Mouse (Mus musculus) heart, embryonic 15.5 days (tissue): ENCODE measurements around the gene Cd247. TPM values are rescaled to one million over a fixed set of nuclear protein-coding genes. Genes with fewer than 3 reads are reported as not detected.

ENCODE experiments used
- ATAC-seq: fragments of 200-750 bp; cut with Nextera tagmentation; replicated peaks from 2 replicates; pipeline ENCODE4 v1.8.0; 2017; ENCODE audit warnings: low read depth, moderate TSS enrichment; ENCODE audit not compliant: insufficient number of reproducible peaks, insufficient read depth, low FRiP score
- H3K27ac ChIP-seq: fragments of 300-500 bp; sonication (generic); 2 replicates; pipeline ENCODE4 v1.5.1; 2015; ENCODE audit warnings: mild to moderate bottlenecking, inconsistent platforms
- H3K27me3 ChIP-seq: fragments of 300-500 bp; sonication (generic); 2 replicates; pipeline ENCODE4 v1.6.1; 2015; ENCODE audit warnings: inconsistent platforms
- H3K36me3 ChIP-seq: fragments of 300-500 bp; sonication (generic); 2 replicates; pipeline ENCODE4 v1.6.1; 2015; ENCODE audit warnings: mild to moderate bottlenecking, inconsistent platforms
- H3K4me1 ChIP-seq: fragments of 300-500 bp; sonication (generic); replicated peaks from 2 replicates; pipeline ENCODE4 v1.6.1; 2015; ENCODE audit warnings: inconsistent platforms
- H3K4me2 ChIP-seq: fragments of 300-500 bp; sonication (generic); 2 replicates; pipeline ENCODE4 v1.6.1; 2015; ENCODE audit warnings: inconsistent platforms, mild to moderate bottlenecking, moderate library complexity
- H3K4me3 ChIP-seq: fragments of 300-500 bp; sonication (generic); 2 replicates; pipeline ENCODE4 v1.5.1; 2015; ENCODE audit warnings: mild to moderate bottlenecking, inconsistent platforms
- H3K9ac ChIP-seq: fragments of 300-500 bp; sonication (generic); 2 replicates; pipeline ENCODE4 v1.6.1; 2015; ENCODE audit warnings: mild to moderate bottlenecking, inconsistent platforms
- H3K9me3 ChIP-seq: fragments of 300-500 bp; sonication (generic); replicated peaks from 2 replicates; pipeline ENCODE4 v1.6.1; 2016; ENCODE audit warnings: inconsistent platforms
- WGBS: fragments of 180-500 bp; shearing (Covaris S2); methylation state at CpG from one replicate; pipeline ENCODE4 v1.1.7; 2015; ENCODE audit warnings: mixed read lengths; 5-methylcytosine and 5-hydroxymethylcytosine counted together
- polyA plus RNA-seq: library from polyadenylated mRNA; unstranded; fragments of >200 nt; fragmentation: Nextera tagmentation; extraction: Ambion mirVana; gene quantifications from 2 replicates; pipeline ENCODE4 v1.2.1, GENCODE M21; 2015

Cd247 gene
- polyA plus RNA-seq, 1 experiment from 2014 or later, result 0.89 TPM

GRCm38 (mm10) chr1:165804133-165804532 lies 15.7 kb downstream of the Cd247 start:
- ATAC-seq, result no peak
- no peak overlapping the region for H3K27ac ChIP-seq
- no peak overlapping the region for H3K4me2 ChIP-seq
- no peaks in the 10 kb centered on the region for H3K27me3 ChIP-seq
- WGBS, result 82% methylated on average over 4 of the region's 4 CpGs
- no peak overlapping the region for H3K4me3 ChIP-seq
- no peaks in the 10 kb centered on the region for H3K4me1 ChIP-seq
- no peak overlapping the region for H3K9ac ChIP-seq
- H3K9me3 ChIP-seq, result no peaks in the 10 kb centered on the region
- no peaks in the 10 kb centered on the region for H3K36me3 ChIP-seq

GRCm38 (mm10) chr1:165810633-165811032 lies 22.2 kb downstream of the Cd247 start:
- ATAC-seq, result no peak
- H3K27ac ChIP-seq, result no peak overlapping the region
- no peak overlapping the region for H3K4me2 ChIP-seq
- WGBS, result 76% methylated on average over 2 of the region's 2 CpGs
- H3K9me3 ChIP-seq, result no peaks in the 10 kb centered on the region
- no peaks in the 10 kb centered on the region for H3K36me3 ChIP-seq
- peaks cover 12% of the 10 kb centered on the region for H3K4me1 ChIP-seq
- H3K4me3 ChIP-seq, result no peak overlapping the region
- 0 out of 2 replicates have a peak, but pooled peaks cover 4% of the 10 kb centered on the region for H3K27me3 ChIP-seq
- H3K9ac ChIP-seq, result no peak overlapping the region

- Histone ChIP-seq H3K4me3 (no peak overlapping the region), H3K9ac (no peak overlapping the region), H3K4me2 (no peak overlapping the region), H3K4me1 (peaks cover 12% of the 10 kb centered on the region), H3K27ac (no peak overlapping the region), H3K27me3 (0 out of 2 replicates have a peak, but pooled peaks cover 4% of the 10 kb centered on the region), H3K36me3 (no peaks in the 10 kb centered on the region), H3K9me3 (no peaks in the 10 kb centered on the region)
- ATAC-seq, result no peak
- 64% methylated on average over 5 of the region's 5 CpGs for WGBS
Observed at GRCm38 (mm10) chr1:165811170-165811569, 22.7 kb downstream of the Cd247 start.

GRCm38 (mm10) chr1:165812775-165813174 lies 24.3 kb downstream of the Cd247 start:
- Histone ChIP-seq H3K27ac (no peak overlapping the region), H3K4me1 (peaks cover 19% of the 10 kb centered on the region), H3K27me3 (0 out of 2 replicates have a peak, but pooled peaks cover 12% of the 10 kb centered on the region), H3K4me2 (no peak overlapping the region), H3K4me3 (no peak overlapping the region), H3K9me3 (no peaks in the 10 kb centered on the region), H3K9ac (no peak overlapping the region), H3K36me3 (no peaks in the 10 kb centered on the region)
- 80% methylated on average over 3 of the region's 3 CpGs for WGBS
- no peak for ATAC-seq

GRCm38 (mm10) chr1:165814116-165814515 lies 25.6 kb downstream of the Cd247 start:
- H3K27me3 ChIP-seq, result 0 out of 2 replicates have a peak, but pooled peaks cover 12% of the 10 kb centered on the region
- peaks cover 28% of the 10 kb centered on the region for H3K4me1 ChIP-seq
- no peaks in the 10 kb centered on the region for H3K36me3 ChIP-seq
- no peak overlapping the region for H3K4me3 ChIP-seq
- H3K4me2 ChIP-seq, result 0 out of 2 replicates have a peak overlapping the region, but pooled peaks have one; percentile 16
- 43% methylated on average over 7 of the region's 7 CpGs for WGBS
- H3K9me3 ChIP-seq, result no peaks in the 10 kb centered on the region
- no peak overlapping the region for H3K9ac ChIP-seq
- no peak for ATAC-seq
- no peak overlapping the region for H3K27ac ChIP-seq

GRCm38 (mm10) chr1:165814521-165815278 lies 26.2 kb downstream of the Cd247 start:
- H3K27me3 ChIP-seq, result 0 out of 2 replicates have a peak, but pooled peaks cover 12% of the 10 kb centered on the region
- ATAC-seq, result no peak
- H3K27ac ChIP-seq, result no peak overlapping the region
- H3K4me3 ChIP-seq, result no peak overlapping the region
- no peaks in the 10 kb centered on the region for H3K36me3 ChIP-seq
- H3K9ac ChIP-seq, result no peak overlapping the region
- no peaks in the 10 kb centered on the region for H3K9me3 ChIP-seq
- 43% methylated on average over 14 of the region's 14 CpGs for WGBS
- peaks cover 28% of the 10 kb centered on the region for H3K4me1 ChIP-seq
- H3K4me2 ChIP-seq, result peak overlapping the region; percentile 16; the same call in 1 of the 2 replicates

- Histone ChIP-seq H3K36me3 (no peaks in the 10 kb centered on the region), H3K9me3 (no peaks in the 10 kb centered on the region), H3K27me3 (0 out of 2 replicates have a peak, but pooled peaks cover 12% of the 10 kb centered on the region), H3K9ac (no peak overlapping the region), H3K4me3 (no peak overlapping the region), H3K27ac (no peak overlapping the region), H3K4me1 (peaks cover 28% of the 10 kb centered on the region), H3K4me2 (no peak overlapping the region)
- WGBS, result 74% methylated on average over 9 of the region's 9 CpGs
- ATAC-seq, result no peak
Observed at GRCm38 (mm10) chr1:165816391-165816790, 27.9 kb downstream of the Cd247 start.

GRCm38 (mm10) chr1:165817264-165817663 lies 28.8 kb downstream of the Cd247 start:
- WGBS, result 48% methylated on average over 9 of the region's 9 CpGs
- no peak overlapping the region for H3K27ac ChIP-seq
- no peak for ATAC-seq

GRCm38 (mm10) chr1:165818145-165818860 lies 29.8 kb downstream of the Cd247 start:
- Histone ChIP-seq H3K4me1 (peaks cover 28% of the 10 kb centered on the region), H3K4me2 (no peak overlapping the region), H3K9me3 (no peaks in the 10 kb centered on the region)

More at GRCm38 (mm10) chr1:165817264-165817663, 28.8 kb downstream of the Cd247 start:
- Histone ChIP-seq H3K9me3 (no peaks in the 10 kb centered on the region), H3K36me3 (no peaks in the 10 kb centered on the region), H3K4me2 (no peak overlapping the region), H3K9ac (no peak overlapping the region), H3K4me3 (no peak overlapping the region), H3K4me1 (peaks cover 28% of the 10 kb centered on the region), H3K27me3 (0 out of 2 replicates have a peak, but pooled peaks cover 12% of the 10 kb centered on the region)

GRCm38 (mm10) chr1:165819147-165819546 lies 30.7 kb downstream of the Cd247 start:
- no peak overlapping the region for H3K4me3 ChIP-seq
- H3K27me3 ChIP-seq, result 0 out of 2 replicates have a peak, but pooled peaks cover 12% of the 10 kb centered on the region
- H3K9ac ChIP-seq, result no peak overlapping the region
- no peaks in the 10 kb centered on the region for H3K36me3 ChIP-seq
- 70% methylated on average over 4 of the region's 4 CpGs for WGBS
- no peak for ATAC-seq
- peaks cover 24% of the 10 kb centered on the region for H3K4me1 ChIP-seq
- H3K27ac ChIP-seq, result no peak overlapping the region
- no peaks in the 10 kb centered on the region for H3K9me3 ChIP-seq
- no peak overlapping the region for H3K4me2 ChIP-seq

More at GRCm38 (mm10) chr1:165818145-165818860, 29.8 kb downstream of the Cd247 start:
- Histone ChIP-seq H3K36me3 (no peaks in the 10 kb centered on the region), H3K27ac (no peak overlapping the region), H3K4me3 (no peak overlapping the region), H3K27me3 (0 out of 2 replicates have a peak, but pooled peaks cover 12% of the 10 kb centered on the region), H3K9ac (no peak overlapping the region)
- ATAC-seq, result no peak
- WGBS, result 25% methylated on average over 8 of the region's 8 CpGs

GRCm38 (mm10) chr1:165822031-165822430 lies 33.5 kb downstream of the Cd247 start:
- 0 out of 2 replicates have a peak, but pooled peaks cover 5% of the 10 kb centered on the region for H3K27me3 ChIP-seq
- no peak overlapping the region for H3K4me3 ChIP-seq
- peaks cover 14% of the 10 kb centered on the region for H3K4me1 ChIP-seq
- H3K9me3 ChIP-seq, result no peaks in the 10 kb centered on the region
- no peak overlapping the region for H3K9ac ChIP-seq
- no peak for ATAC-seq
- WGBS, result 66% methylated on average over 2 of the region's 2 CpGs
- no peak overlapping the region for H3K4me2 ChIP-seq
- H3K36me3 ChIP-seq, result no peaks in the 10 kb centered on the region
- no peak overlapping the region for H3K27ac ChIP-seq
